9 mouse cellular contexts compared by ENCODE assay signal in genomic region chr7:25241062-25241461, GRCm38 (mm10). TPM values are rescaled to one million over a fixed set of nuclear protein-coding genes. Genes with fewer than 3 reads are reported as not detected.
DNase-seq lines count a peak whose midpoint lies in the region; ATAC-seq and TF ChIP-seq lines count a peak whose summit lies in the region.
"Had no signal": no experiment of that assay in that cellular context is flagged by ENCODE, and none has a peak within 500 bp of the region (broad histone marks: within the 10 kb centered on the region; RNA-seq: fewer than 3 reads in every experiment).

No protein-coding gene starts in this region.

- no peak for TF ChIP-seq POLR2A in MEL (IDR thresholded peaks at IDR 0.05; ENCODE audit: control insufficient read depth in 1 of 2, insufficient read depth in 1 of 2, low read depth in 1 of 2, low read length in 2 of 2, poor library complexity in 1 of 2)

- H3K27me3 ChIP-seq in forebrain, embryonic 10.5 days (ENCODE audit: poor library complexity, severe bottlenecking) = no peaks in the 10 kb centered on the region
- H3K27me3 ChIP-seq in forebrain, embryonic 16.5 days (replicated peaks; ENCODE audit: control insufficient read depth, insufficient read depth, low read length) = no peaks in the 10 kb centered on the region
- no peaks in the 10 kb centered on the region for H3K27me3 ChIP-seq in MEL (ENCODE audit: control insufficient read depth in 1 of 2, insufficient read depth in 2 of 2, low read length in 2 of 2)
- H3K27me3 ChIP-seq in forebrain, embryonic 14.5 days (replicated peaks; ENCODE audit: control insufficient read depth, insufficient read depth, low read length) = no peaks in the 10 kb centered on the region
- H3K27me3 ChIP-seq: Patski had no signal

- TF ChIP-seq RAD21 in MEL (IDR thresholded peaks at IDR 0.05; ENCODE audit: low read depth, low read length) = peak; percentile 33

- ATAC-seq in forebrain, embryonic 16.5 days = no peak
- no peak for ATAC-seq in forebrain, embryonic 14.5 days
- ATAC-seq in megakaryocyte progenitor cell, adult 5-6 weeks (replicated peaks; ENCODE audit: poor library complexity) = no peak
- ATAC-seq: Patski had no signal

- peak; percentile 42 for DNase-seq in forebrain, embryonic 10.5 days (ENCODE audit: extremely low spot score, low spot score)
- no peak for DNase-seq in MEL (ENCODE audit: low read depth, low spot score)
- peak; percentile 68 for DNase-seq in forebrain, embryonic 14.5 days (ENCODE audit: low spot score)
- DNase-seq in heart, postnatal 14 days = peak; percentile 53 to 75
- DNase-seq in left cerebral cortex, postnatal 25 days (ENCODE audit: low spot score in 2 of 2) = peak; percentile 82 to 96
- peak; percentile 73 for DNase-seq in retina, embryonic 14.5 days (ENCODE audit: low spot score)

- no peaks in the 10 kb centered on the region for H3K9me3 ChIP-seq in forebrain, embryonic 10.5 days
- no peaks in the 10 kb centered on the region for H3K9me3 ChIP-seq in forebrain, embryonic 16.5 days (ENCODE audit: control insufficient read depth, low read length)
- no peaks in the 10 kb centered on the region for H3K9me3 ChIP-seq in MEL (replicated peaks; ENCODE audit: insufficient read depth, low read length)
- H3K9me3 ChIP-seq in forebrain, embryonic 14.5 days (replicated peaks; ENCODE audit: control insufficient read depth, low read length) = no peaks in the 10 kb centered on the region

- TF ChIP-seq CTCF in MEL (IDR thresholded peaks at IDR 0.05 in 2 of 3, conservative IDR thresholded peaks at IDR 0.05 in 1 of 3; ENCODE audit: control insufficient read depth in 1 of 3, insufficient read depth in 1 of 3, low read depth in 2 of 3, low read length in 3 of 3, poor library complexity in 1 of 3, severe bottlenecking in 1 of 3) = peak; percentile 6 to 40 (median 29); a peak in 4 of 6 replicates

- H3K4me1 ChIP-seq in forebrain, embryonic 10.5 days = peaks cover 50% of the 10 kb centered on the region
- H3K4me1 ChIP-seq in forebrain, embryonic 16.5 days (replicated peaks; ENCODE audit: control insufficient read depth, insufficient read depth, low read length) = peaks cover 22% of the 10 kb centered on the region
- peaks cover 3 to 7% of the 10 kb centered on the region in 2 experiments; a peak in 2 of 4 replicates for H3K4me1 ChIP-seq in MEL (ENCODE audit: control insufficient read depth in 1 of 2, insufficient read depth in 2 of 2, low read length in 2 of 2)
- H3K4me1 ChIP-seq in forebrain, embryonic 14.5 days (ENCODE audit: control insufficient read depth, insufficient read depth, low read length) = peaks cover 16% of the 10 kb centered on the region

- WGBS in forebrain, embryonic 10.5 days = 33% methylated on average over 2 of the region's 2 CpGs
- 29% methylated on average over 2 of the region's 2 CpGs for WGBS in forebrain, embryonic 16.5 days
- 34% methylated on average over 2 of the region's 2 CpGs for WGBS in forebrain, embryonic 14.5 days

- no peak for TF ChIP-seq EP300 in MEL (IDR thresholded peaks at IDR 0.05; ENCODE audit: low read depth in 1 of 2, low read length in 2 of 2)

- peaks cover 56% of the 10 kb centered on the region for H3K36me3 ChIP-seq in forebrain, embryonic 10.5 days (replicated peaks)
- H3K36me3 ChIP-seq in forebrain, embryonic 16.5 days (ENCODE audit: control insufficient read depth, insufficient read depth) = no peaks in the 10 kb centered on the region
- peaks cover 0 to 11% of the 10 kb centered on the region in 2 experiments; a peak in 3 of 4 replicates for H3K36me3 ChIP-seq in MEL (ENCODE audit: control insufficient read depth in 1 of 2, insufficient read depth in 2 of 2, low read length in 2 of 2)
- H3K36me3 ChIP-seq in forebrain, embryonic 14.5 days (ENCODE audit: control insufficient read depth, insufficient read depth, low read length) = peaks cover 23% of the 10 kb centered on the region

- H3K27ac ChIP-seq in forebrain, embryonic 10.5 days = 0 out of 2 replicates have a peak overlapping the region, but pooled peaks have one; percentile 20
- no peak overlapping the region for H3K27ac ChIP-seq in forebrain, embryonic 16.5 days (ENCODE audit: low read length)
- no peak overlapping the region for H3K27ac ChIP-seq in MEL (ENCODE audit: control insufficient read depth, low read depth, low read length)
- no peak overlapping the region; the same call in 1 of the 2 replicates for H3K27ac ChIP-seq in forebrain, embryonic 14.5 days (ENCODE audit: low read depth, low read length)

- peak overlapping the region; percentile 4; the same call in 1 of the 2 replicates for H3K4me3 ChIP-seq in forebrain, embryonic 10.5 days
- no peak overlapping the region for H3K4me3 ChIP-seq in forebrain, embryonic 16.5 days (replicated peaks; ENCODE audit: low read length)
- no peak overlapping the region for H3K4me3 ChIP-seq in MEL (ENCODE audit: control insufficient read depth in 1 of 2, insufficient read depth in 1 of 2, low read depth in 2 of 2, low read length in 2 of 2)
- H3K4me3 ChIP-seq in forebrain, embryonic 14.5 days (ENCODE audit: low read depth, low read length) = no peak overlapping the region

- intact Hi-C loops in heart, postnatal 14 days (cut with DNase I) = loop anchor here (1.0 to 5.0 kb wide), 3 partner anchors 36 to 156 kb away; partner anchors contain the start of genes Lipe and Megf8
- intact Hi-C loops in left cerebral cortex, postnatal 25 days (cut with DNase I) = loop anchor here (5.0 kb wide), 1 partner anchor 136 kb away; no protein-coding TSS in a partner anchor

- H3K9ac ChIP-seq in forebrain, embryonic 16.5 days (replicated peaks; ENCODE audit: low read depth, low read length) = no peak overlapping the region
- no peak overlapping the region for H3K9ac ChIP-seq in MEL (ENCODE audit: control insufficient read depth, low read depth, low read length, poor library complexity, severe bottlenecking)
- H3K9ac ChIP-seq in forebrain, embryonic 14.5 days (ENCODE audit: low read length) = no peak overlapping the region

- H3K4me2 ChIP-seq in forebrain, embryonic 16.5 days (ENCODE audit: low read length) = no peak overlapping the region
- no peak overlapping the region for H3K4me2 ChIP-seq in forebrain, embryonic 14.5 days (ENCODE audit: low read length)

- H3K79me2 ChIP-seq in MEL (ENCODE audit: control insufficient read depth, insufficient read depth, low read length, poor library complexity) = peaks cover 16% of the 10 kb centered on the region

RNA-seq across cellular contexts. Expression of gene Gsk3a, which starts 3.4 kb away (rescaled TPM):
- polyA plus RNA-seq in forebrain, embryonic 10.5 days (2016; fragmentation: Nextera tagmentation; extraction: Ambion mirVana) = 10.7 and 10.8 TPM in 2 replicates
- 14.9 and 17.1 TPM in 2 replicates for polyA plus RNA-seq in forebrain, embryonic 16.5 days (2015; fragmentation: Nextera tagmentation; extraction: Ambion mirVana)
- total RNA-seq in MEL (2012; rRNA removed) = 59.8 and 61.5 TPM in 2 replicates
- 100 to 1,000 TPM in 1 of 2 experiments, 10 to 100 TPM in 1; 86.6 to 149 TPM for polyA plus RNA-seq in MEL (2012; ENCODE audit: insufficient read depth in 1 of 2, insufficient read length in 2 of 2, low read depth in 1 of 2, low replicate concordance in 2 of 2, missing spikeins in 1 of 2)
- 20.2 and 20.5 TPM in 2 replicates for polyA plus RNA-seq in forebrain, embryonic 14.5 days (2014; fragmentation: Nextera tagmentation; extraction: Ambion mirVana)
- 10 to 100 TPM; 58.6 to 66.6 TPM for total RNA-seq in heart, postnatal 14 days (2021)
- 100 to 1,000 TPM; 213 to 224 TPM for total RNA-seq in left cerebral cortex, postnatal 25 days (2021)
- total RNA-seq in megakaryocyte progenitor cell, adult 5-6 weeks (2015) = 84.9 and 93.2 TPM in 2 replicates
- 57.8 and 60.3 TPM in 2 replicates for total RNA-seq in megakaryocyte progenitor cell, adult 5-6 weeks (2017)

RNA-seq across cellular contexts. Expression of gene Erf, which starts 9.5 kb away (rescaled TPM):
- 8.4 and 10.1 TPM in 2 replicates for polyA plus RNA-seq in forebrain, embryonic 10.5 days (2016; fragmentation: Nextera tagmentation; extraction: Ambion mirVana)
- polyA plus RNA-seq in forebrain, embryonic 16.5 days (2015; fragmentation: Nextera tagmentation; extraction: Ambion mirVana) = 4.8 and 5.3 TPM in 2 replicates
- 18.4 and 24.6 TPM in 2 replicates for total RNA-seq in MEL (2012; rRNA removed)
- polyA plus RNA-seq in MEL (2012; ENCODE audit: insufficient read depth in 1 of 2, insufficient read length in 2 of 2, low read depth in 1 of 2, low replicate concordance in 2 of 2, missing spikeins in 1 of 2) = 10 to 100 TPM in 1 of 2 experiments, not detected in 1; 33.2 TPM
- polyA plus RNA-seq in forebrain, embryonic 14.5 days (2014; fragmentation: Nextera tagmentation; extraction: Ambion mirVana) = 7.7 and 8.2 TPM in 2 replicates
- total RNA-seq in heart, postnatal 14 days (2021) = 10 to 100 TPM; 32.8 to 33.2 TPM
- total RNA-seq in left cerebral cortex, postnatal 25 days (2021) = 10 to 100 TPM; 65.1 to 75.6 TPM
- 5.2 and 5.6 TPM in 2 replicates for total RNA-seq in megakaryocyte progenitor cell, adult 5-6 weeks (2015)
- total RNA-seq in megakaryocyte progenitor cell, adult 5-6 weeks (2017) = 6.6 and 6.9 TPM in 2 replicates

RNA-seq across cellular contexts. Expression of gene Zfp526, which starts 19.8 kb away (rescaled TPM):
- polyA plus RNA-seq in forebrain, embryonic 10.5 days (2016; fragmentation: Nextera tagmentation; extraction: Ambion mirVana) = 2.6 and 2.9 TPM in 2 replicates
- polyA plus RNA-seq in forebrain, embryonic 16.5 days (2015; fragmentation: Nextera tagmentation; extraction: Ambion mirVana) = 1.8 and 1.9 TPM in 2 replicates
- total RNA-seq in MEL (2012; rRNA removed) = 8.4 and 9.5 TPM in 2 replicates
- polyA plus RNA-seq in MEL (2012; ENCODE audit: insufficient read depth in 1 of 2, insufficient read length in 2 of 2, low read depth in 1 of 2, low replicate concordance in 2 of 2, missing spikeins in 1 of 2) = 10 to 100 TPM in 1 of 2 experiments, not detected in 1; 14.8 TPM
- 2.3 and 2.8 TPM in 2 replicates for polyA plus RNA-seq in forebrain, embryonic 14.5 days (2014; fragmentation: Nextera tagmentation; extraction: Ambion mirVana)
- total RNA-seq in heart, postnatal 14 days (2021) = 1 to 10 TPM; 8.0 to 9.1 TPM
- total RNA-seq in left cerebral cortex, postnatal 25 days (2021) = 10 to 100 TPM in 1 of 2 experiments, 1 to 10 TPM in 1; 10.0 to 11.1 TPM
- 7.2 and 7.6 TPM in 2 replicates for total RNA-seq in megakaryocyte progenitor cell, adult 5-6 weeks (2015)
- total RNA-seq in megakaryocyte progenitor cell, adult 5-6 weeks (2017) = 7.5 and 7.6 TPM in 2 replicates

RNA-seq across cellular contexts. Expression of gene Dedd2, which starts 20.6 kb away (rescaled TPM):
- polyA plus RNA-seq in forebrain, embryonic 10.5 days (2016; fragmentation: Nextera tagmentation; extraction: Ambion mirVana) = 8.8 and 10.7 TPM in 2 replicates
- 14.7 and 15.0 TPM in 2 replicates for polyA plus RNA-seq in forebrain, embryonic 16.5 days (2015; fragmentation: Nextera tagmentation; extraction: Ambion mirVana)
- total RNA-seq in MEL (2012; rRNA removed) = 25.2 and 28.2 TPM in 2 replicates
- polyA plus RNA-seq in MEL (2012; ENCODE audit: insufficient read depth in 1 of 2, insufficient read length in 2 of 2, low read depth in 1 of 2, low replicate concordance in 2 of 2, missing spikeins in 1 of 2) = 10 to 100 TPM in 1 of 2 experiments, not detected in 1; 36.6 TPM
- polyA plus RNA-seq in forebrain, embryonic 14.5 days (2014; fragmentation: Nextera tagmentation; extraction: Ambion mirVana) = 10.8 and 12.5 TPM in 2 replicates
- total RNA-seq in heart, postnatal 14 days (2021) = 10 to 100 TPM; 17.9 to 19.2 TPM
- total RNA-seq in left cerebral cortex, postnatal 25 days (2021) = 10 to 100 TPM; 24.1 to 25.4 TPM
- total RNA-seq in megakaryocyte progenitor cell, adult 5-6 weeks (2015) = 10.7 and 11.0 TPM in 2 replicates
- 14.5 and 17.2 TPM in 2 replicates for total RNA-seq in megakaryocyte progenitor cell, adult 5-6 weeks (2017)

RNA-seq across cellular contexts. Expression of gene Cic, which starts 26.4 kb away (rescaled TPM):
- polyA plus RNA-seq in forebrain, embryonic 10.5 days (2016; fragmentation: Nextera tagmentation; extraction: Ambion mirVana) = 19.4 and 20.6 TPM in 2 replicates
- polyA plus RNA-seq in forebrain, embryonic 16.5 days (2015; fragmentation: Nextera tagmentation; extraction: Ambion mirVana) = 42.2 and 48.0 TPM in 2 replicates
- total RNA-seq in MEL (2012; rRNA removed) = 56.6 and 57.2 TPM in 2 replicates
- polyA plus RNA-seq in MEL (2012; ENCODE audit: insufficient read depth in 1 of 2, insufficient read length in 2 of 2, low read depth in 1 of 2, low replicate concordance in 2 of 2, missing spikeins in 1 of 2) = 100 to 1,000 TPM; 157 TPM
- 37.4 and 38.7 TPM in 2 replicates for polyA plus RNA-seq in forebrain, embryonic 14.5 days (2014; fragmentation: Nextera tagmentation; extraction: Ambion mirVana)
- total RNA-seq in heart, postnatal 14 days (2021) = 10 to 100 TPM; 71.2 to 78.7 TPM
- 100 to 1,000 TPM; 211 to 223 TPM for total RNA-seq in left cerebral cortex, postnatal 25 days (2021)
- 67.4 and 67.8 TPM in 2 replicates for total RNA-seq in megakaryocyte progenitor cell, adult 5-6 weeks (2015)
- 19.0 and 24.4 TPM in 2 replicates for total RNA-seq in megakaryocyte progenitor cell, adult 5-6 weeks (2017)
